Mouse (Mus musculus) liver, embryonic 16.5 days (tissue): ENCODE results near the gene Scube3. TPM values are rescaled to one million over a fixed set of nuclear protein-coding genes. Genes with fewer than 3 reads are reported as not detected.

Experiments
- ATAC-seq: fragments of 200-750 bp; cut with Nextera tagmentation; 2 replicates; pipeline ENCODE4 v1.8.0; 2017; ENCODE audit warnings: low read depth, mild to moderate bottlenecking, moderate number of reproducible peaks, moderate library complexity
- H3K27ac ChIP-seq: fragments of 300-500 bp; sonication (generic); 2 replicates; pipeline ENCODE4 v1.5.1; 2014; ENCODE audit warnings: mild to moderate bottlenecking, low read length
- H3K27me3 ChIP-seq: fragments of 300-500 bp; sonication (generic); 2 replicates; pipeline ENCODE4 v1.6.1; 2014; ENCODE audit warnings: low read depth, low read length, mixed read lengths; ENCODE audit not compliant: control insufficient read depth, insufficient read depth
- H3K36me3 ChIP-seq: fragments of 300-500 bp; sonication (generic); 2 replicates; pipeline ENCODE4 v1.6.1; 2014; ENCODE audit warnings: mild to moderate bottlenecking; ENCODE audit not compliant: control insufficient read depth, insufficient read depth
- H3K4me1 ChIP-seq: fragments of 300-500 bp; sonication (generic); 2 replicates; pipeline ENCODE4 v1.6.1; 2014; ENCODE audit warnings: low read depth, low read length, mixed read lengths; ENCODE audit not compliant: control insufficient read depth
- H3K4me2 ChIP-seq: fragments of 300-500 bp; sonication (generic); 2 replicates; pipeline ENCODE4 v1.6.1; 2014; ENCODE audit warnings: low read depth, low read length, mixed read lengths
- H3K4me3 ChIP-seq: fragments of 300-500 bp; sonication (generic); 2 replicates; pipeline ENCODE4 v1.5.1; 2014; ENCODE audit warnings: low read depth, mild to moderate bottlenecking, low read length
- H3K9ac ChIP-seq: fragments of 300-500 bp; sonication (generic); 2 replicates; pipeline ENCODE4 v1.6.1; 2014; ENCODE audit warnings: low read depth, low read length
- H3K9me3 ChIP-seq: fragments of 300-500 bp; sonication (generic); replicated peaks from 2 replicates; pipeline ENCODE4 v1.6.1; 2016; ENCODE audit warnings: low read length; ENCODE audit not compliant: control insufficient read depth
- WGBS: fragments of 180-500 bp; shearing (Covaris S2); extraction: QIAGEN DNeasy Blood & Tissue Kit; methylation state at CpG from one replicate; pipeline ENCODE4 v1.1.7; 2014; ENCODE audit not compliant: insufficient replicate concordance; 5-methylcytosine and 5-hydroxymethylcytosine counted together
- polyA plus RNA-seq: library from polyadenylated mRNA; unstranded; fragments of >200 nt; fragmentation: Nextera tagmentation; extraction: Ambion mirVana; gene quantifications from 2 replicates; pipeline ENCODE4 v1.2.1, GENCODE M21; 2015

Gene Scube3
- polyA plus RNA-seq, 1 experiment from 2014 or later = 0.21 TPM

- no peak for ATAC-seq
- H3K4me1 ChIP-seq = no peaks in the 10 kb centered on the region
- no peaks in the 10 kb centered on the region for H3K9me3 ChIP-seq
- no peaks in the 10 kb centered on the region; the same call in 1 of the 2 replicates for H3K27me3 ChIP-seq
- H3K9ac ChIP-seq = no peak overlapping the region
- H3K4me2 ChIP-seq = no peak overlapping the region
- WGBS = 44% methylated on average over 8 of the region's 8 CpGs
- H3K27ac ChIP-seq = no peak overlapping the region
- no peaks in the 10 kb centered on the region for H3K36me3 ChIP-seq
- H3K4me3 ChIP-seq = no peak overlapping the region
Measured at GRCm38 (mm10) chr17:28124368-28124767, 17.6 kb upstream of the Scube3 start.

DNA sequence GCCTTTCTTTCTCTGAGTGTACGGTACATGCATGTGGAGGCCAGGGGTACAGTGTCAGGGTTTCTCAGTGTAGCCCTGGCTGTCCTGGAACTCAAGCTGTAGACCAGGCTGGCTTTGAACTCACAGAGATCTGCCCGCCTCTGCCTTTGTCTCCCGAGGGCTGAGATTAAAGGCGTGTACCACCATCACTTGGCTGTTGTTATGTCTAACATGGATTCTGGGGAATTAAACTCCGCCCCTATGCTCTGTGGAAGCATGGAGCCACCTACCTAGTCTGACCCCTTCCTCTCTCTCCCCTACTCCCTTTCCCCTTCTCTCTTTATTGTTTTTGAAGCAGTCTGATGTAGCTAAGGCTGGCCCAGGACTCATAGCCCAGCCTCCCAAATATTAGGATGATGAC lies 12.1 kb upstream of the Scube3 start:
- Histone ChIP-seq H3K4me3 (no peak overlapping the region), H3K36me3 (no peaks in the 10 kb centered on the region), H3K9ac (no peak overlapping the region), H3K4me2 (no peak overlapping the region), H3K4me1 (no peaks in the 10 kb centered on the region), H3K27me3 (no peaks in the 10 kb centered on the region), H3K27ac (no peak overlapping the region), H3K9me3 (no peaks in the 10 kb centered on the region)
- no peak for ATAC-seq
- 57% methylated on average over 5 of the region's 5 CpGs for WGBS

- H3K9ac ChIP-seq = no peak overlapping the region
- 53% methylated on average over 5 of the region's 5 CpGs for WGBS
- no peaks in the 10 kb centered on the region for H3K27me3 ChIP-seq
- ATAC-seq = no peak
- no peak overlapping the region for H3K4me3 ChIP-seq
- no peak overlapping the region for H3K4me2 ChIP-seq
- H3K36me3 ChIP-seq = no peaks in the 10 kb centered on the region
- H3K27ac ChIP-seq = no peak overlapping the region
- H3K4me1 ChIP-seq = no peaks in the 10 kb centered on the region
- no peaks in the 10 kb centered on the region for H3K9me3 ChIP-seq
Measured at GRCm38 (mm10) chr17:28130391-28131125, 11.4 kb upstream of the Scube3 start.

- Histone ChIP-seq H3K4me3 (no peak overlapping the region), H3K27me3 (no peaks in the 10 kb centered on the region), H3K9me3 (no peaks in the 10 kb centered on the region), H3K36me3 (no peaks in the 10 kb centered on the region), H3K4me1 (no peaks in the 10 kb centered on the region), H3K27ac (no peak overlapping the region), H3K9ac (no peak overlapping the region), H3K4me2 (no peak overlapping the region)
- no peak for ATAC-seq
Measured at GRCm38 (mm10) chr17:28131156-28131555, 10.8 kb upstream of the Scube3 start.

GRCm38 (mm10) chr17:28133193-28133592 lies 8.7 kb upstream of the Scube3 start:
- Histone ChIP-seq H3K9me3 (no peaks in the 10 kb centered on the region), H3K9ac (no peak overlapping the region), H3K36me3 (no peaks in the 10 kb centered on the region), H3K4me2 (no peak overlapping the region), H3K4me1 (no peaks in the 10 kb centered on the region), H3K4me3 (no peak overlapping the region), H3K27ac (no peak overlapping the region), H3K27me3 (no peaks in the 10 kb centered on the region; the same call in 1 of the 2 replicates)
- no peak for ATAC-seq
- 6% methylated on average over 14 of the region's 14 CpGs for WGBS

DNA sequence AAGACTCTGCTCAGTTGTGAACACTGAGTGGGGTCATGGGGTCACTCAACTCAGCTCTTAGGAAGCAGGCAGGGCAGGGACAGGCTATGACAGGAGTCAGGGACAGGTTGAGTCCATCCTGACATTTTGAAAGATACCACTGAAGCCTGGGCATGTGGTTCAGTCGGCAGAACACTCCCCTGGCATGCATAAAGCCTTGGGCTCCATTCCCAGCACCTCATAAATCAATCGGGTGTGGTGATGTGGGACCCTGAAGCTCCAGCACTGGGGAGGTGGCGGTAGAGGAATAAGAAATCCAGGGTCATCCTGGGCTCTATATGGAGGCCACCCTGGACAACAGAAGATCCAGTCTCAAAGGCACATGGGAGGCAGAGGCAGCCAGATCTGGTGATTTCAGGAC lies 6.4 kb upstream of the Scube3 start:
- no peaks in the 10 kb centered on the region for H3K4me1 ChIP-seq
- no peak overlapping the region for H3K4me2 ChIP-seq
- no peak overlapping the region for H3K9ac ChIP-seq
- 51% methylated on average over 3 of the region's 3 CpGs for WGBS
- no peaks in the 10 kb centered on the region for H3K9me3 ChIP-seq
- ATAC-seq = no peak
- no peak overlapping the region for H3K27ac ChIP-seq
- H3K36me3 ChIP-seq = no peaks in the 10 kb centered on the region
- H3K27me3 ChIP-seq = peaks cover 8% of the 10 kb centered on the region
- H3K4me3 ChIP-seq = no peak overlapping the region

- Histone ChIP-seq H3K36me3 (no peaks in the 10 kb centered on the region), H3K4me2 (no peak overlapping the region), H3K27ac (no peak overlapping the region), H3K9me3 (no peaks in the 10 kb centered on the region), H3K4me1 (no peaks in the 10 kb centered on the region), H3K27me3 (peaks cover 16% of the 10 kb centered on the region), H3K4me3 (no peak overlapping the region), H3K9ac (no peak overlapping the region)
- ATAC-seq = no peak
- 37% methylated on average over 5 of the region's 5 CpGs for WGBS
Measured at GRCm38 (mm10) chr17:28136266-28136665, 5.7 kb upstream of the Scube3 start.

DNA sequence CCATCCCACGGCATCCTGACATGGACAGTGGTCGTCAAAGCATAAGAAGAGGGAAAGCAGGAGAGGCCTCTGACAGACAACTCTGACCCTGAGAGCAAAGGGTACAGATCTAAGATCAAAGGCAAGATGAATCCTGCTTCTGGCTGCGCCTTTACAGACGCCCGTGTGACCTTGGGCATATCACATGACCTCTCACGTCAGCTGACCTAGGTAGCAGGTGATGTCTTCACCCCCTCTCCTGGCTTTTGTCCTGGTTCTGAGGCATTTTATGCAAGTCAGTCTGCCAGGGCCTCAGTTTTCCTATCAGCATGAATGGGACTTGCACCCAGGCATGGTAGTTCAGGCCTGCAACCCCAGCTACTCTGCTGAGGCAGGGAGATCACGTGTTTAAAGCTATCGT lies 3.9 kb upstream of the Scube3 start:
- WGBS = 75% methylated on average over 8 of the region's 8 CpGs
- H3K9me3 ChIP-seq = no peaks in the 10 kb centered on the region
- H3K27me3 ChIP-seq = peaks cover 33% of the 10 kb centered on the region
- no peaks in the 10 kb centered on the region for H3K36me3 ChIP-seq
- ATAC-seq = no peak
- no peak overlapping the region for H3K9ac ChIP-seq
- no peak overlapping the region for H3K4me3 ChIP-seq
- H3K27ac ChIP-seq = no peak overlapping the region
- H3K4me2 ChIP-seq = no peak overlapping the region
- peaks cover 2% of the 10 kb centered on the region; the same call in 1 of the 2 replicates for H3K4me1 ChIP-seq

- H3K9ac ChIP-seq = no peak overlapping the region
- H3K27me3 ChIP-seq = peaks cover 38% of the 10 kb centered on the region
- H3K4me1 ChIP-seq = peaks cover 2% of the 10 kb centered on the region; the same call in 1 of the 2 replicates
- no peak overlapping the region for H3K27ac ChIP-seq
- 62% methylated on average over 9 of the region's 9 CpGs for WGBS
- no peaks in the 10 kb centered on the region for H3K36me3 ChIP-seq
- ATAC-seq = no peak
- no peak overlapping the region for H3K4me2 ChIP-seq
- no peaks in the 10 kb centered on the region for H3K9me3 ChIP-seq
- no peak overlapping the region for H3K4me3 ChIP-seq
Measured at GRCm38 (mm10) chr17:28138685-28139084, 3.3 kb upstream of the Scube3 start.
